Mouse (Mus musculus): ENCODE measurements around the gene Ms4a2. TPM values are rescaled to one million over a fixed set of nuclear protein-coding genes. Genes with fewer than 3 reads are reported as not detected.

Gene Ms4a2
- total and polyA plus RNA-seq, 3 experiments, result 0.21 to 0.53 (median 0.39) TPM

- peak; percentile 81 for DNase-seq (ENCODE audit: extremely low read depth)
- dilution Hi-C loops (cut with MboI; ENCODE audit: extremely low pct_ligation_motif_present, extremely low pct_unique_long_range_greater_than_20kb, low sequenced_read_pairs), result no loop called here
- Histone ChIP-seq H3K4me1 (ENCODE audit: control insufficient read depth in 1 of 2, insufficient read depth in 2 of 2) (peaks cover 2 to 29% of the 10 kb centered on the region in 2 experiments; a peak in 3 of 4 replicates), H3K4me2 (ENCODE audit: insufficient read depth, low read depth, poor library complexity, severe bottlenecking) (peak overlapping the region; percentile 95), H3K36me3 (replicated peaks in 1 of 2; ENCODE audit: control insufficient read depth in 1 of 2, insufficient read depth in 1 of 2, low read length in 1 of 2) (no peaks in the 10 kb centered on the region), H3K4me3 (replicated peaks in 1 of 3; ENCODE audit: low read depth in 2 of 3, low read length in 2 of 3, poor library complexity in 1 of 3) (peak overlapping the region in 1 of 3 experiments; percentile 13), H3K27me3 (replicated peaks) (no peaks in the 10 kb centered on the region), H3K9me3 (replicated peaks; ENCODE audit: low read length) (no peaks in the 10 kb centered on the region), H3K79me2 (replicated peaks; ENCODE audit: control insufficient read depth, extremely low read depth, insufficient read depth, poor library complexity, severe bottlenecking) (no peaks in the 10 kb centered on the region), H3K9ac (ENCODE audit: insufficient read depth, low read depth) (peak overlapping the region; percentile 63; the same call in 1 of the 2 replicates), H3K27ac (ENCODE audit: insufficient read depth, low read depth) (no peak overlapping the region)
- in situ Hi-C loops (cut with MboI; ENCODE audit: low pct_ligation_motif_present, low pct_unique_long_range_greater_than_20kb, low sequenced_read_pairs), result loop anchor here (5.0 to 25.0 kb wide), 4 partner anchors 250 to 565 kb away; partner anchors contain the start of gene Osbp
- no peak; the same call in none of the 2 replicates for TF ChIP-seq RAD21 (IDR thresholded peaks at IDR 0.05; ENCODE audit: low read depth, low read length)
- no peak for TF ChIP-seq POLR2A (IDR thresholded peaks at IDR 0.05; ENCODE audit: low read depth, low read length)
- TF ChIP-seq JUN (IDR thresholded peaks at IDR 0.05; ENCODE audit: insufficient read depth, low read depth, low read length), result no peak
- TF ChIP-seq CHD2 (IDR thresholded peaks at IDR 0.05; ENCODE audit: low read length), result no peak
- no peak for TF ChIP-seq MAX (IDR thresholded peaks at IDR 0.05; ENCODE audit: low read length)
- TF ChIP-seq SIN3A (IDR thresholded peaks at IDR 0.05; ENCODE audit: low read length), result no peak
- no peak for TF ChIP-seq MXI1 (IDR thresholded peaks at IDR 0.05; ENCODE audit: low read depth, low read length)
- TF ChIP-seq TCF12 (IDR thresholded peaks at IDR 0.05; ENCODE audit: low read depth, low read length), result no peak
- TF ChIP-seq USF2 (conservative IDR thresholded peaks at IDR 0.05; ENCODE audit: low read depth, low read length), result no peak
- TF ChIP-seq ZMIZ1 (IDR thresholded peaks at IDR 0.05; ENCODE audit: low read depth, low read length), result no peak
- TF ChIP-seq MYC (IDR thresholded peaks at IDR 0.05; ENCODE audit: low read depth, low read length), result no peak
- TF ChIP-seq BHLHE40 (IDR thresholded peaks at IDR 0.05; ENCODE audit: low read depth, low read length), result no peak
- no peak for TF ChIP-seq ZNF384 (IDR thresholded peaks at IDR 0.05; ENCODE audit: low read depth, low read length)
- TF ChIP-seq TBP (conservative IDR thresholded peaks at IDR 0.05; ENCODE audit: low read depth, low read length), result no peak
- TF ChIP-seq PAX5 (IDR thresholded peaks at IDR 0.05; ENCODE audit: low read length), result no peak
- TF ChIP-seq UBTF (IDR thresholded peaks at IDR 0.05; ENCODE audit: low read depth, low read length), result no peak
- TF ChIP-seq IRF4 (IDR thresholded peaks at IDR 0.05; ENCODE audit: low read depth, low read length), result no peak; the same call in 1 of the 2 replicates
- no peak; the same call in 1 of the 2 replicates for TF ChIP-seq MEF2A (IDR thresholded peaks at IDR 0.05; ENCODE audit: borderline replicate concordance, low read depth, low read length)
- TF ChIP-seq JUND (conservative IDR thresholded peaks at IDR 0.05; ENCODE audit: low read depth, low read length), result peak; percentile 37; the same call in 1 of the 2 replicates
- no peak for TF ChIP-seq E2F4 (IDR thresholded peaks at IDR 0.05; ENCODE audit: insufficient replicate concordance, low read depth, low read length)
- no peak for TF ChIP-seq NRF1 (IDR thresholded peaks at IDR 0.05; ENCODE audit: low read depth, low read length)
- no peak for TF ChIP-seq POLR2AphosphoS2 (IDR thresholded peaks at IDR 0.05; ENCODE audit: low read depth, low read length)
- no peak for TF ChIP-seq GABPA (IDR thresholded peaks at IDR 0.05; ENCODE audit: insufficient replicate concordance, low read depth, low read length)
- TF ChIP-seq CTCF (conservative IDR thresholded peaks at IDR 0.05 in 1 of 2, IDR thresholded peaks at IDR 0.05 in 1 of 2; ENCODE audit: low read depth in 2 of 2, low read length in 2 of 2), result peak; percentile 61 to 100
- TF ChIP-seq ZC3H11A (IDR thresholded peaks at IDR 0.05; ENCODE audit: low read depth, low read length), result peak; percentile 99
- peak; percentile 45; the same call in 1 of the 2 replicates for TF ChIP-seq MAFK (IDR thresholded peaks at IDR 0.05; ENCODE audit: insufficient replicate concordance, low read length)
- TF ChIP-seq ZKSCAN1 (IDR thresholded peaks at IDR 0.05; ENCODE audit: borderline replicate concordance, low read depth, low read length), result no peak
- TF ChIP-seq ELF1 (IDR thresholded peaks at IDR 0.05; ENCODE audit: low read depth, low read length), result no peak
- TF ChIP-seq MAZ (IDR thresholded peaks at IDR 0.05; ENCODE audit: low read depth, low read length), result no peak
- TF ChIP-seq NELFE (IDR thresholded peaks at IDR 0.05; ENCODE audit: low read depth, low read length), result peak; percentile 57; the same call in 1 of the 2 replicates
- TF ChIP-seq CHD1 (IDR thresholded peaks at IDR 0.05; ENCODE audit: low read depth, low read length), result no peak
- no peak for TF ChIP-seq ETS1 (conservative IDR thresholded peaks at IDR 0.05; ENCODE audit: low read depth, low read length)
- no peak for TF ChIP-seq HCFC1 (IDR thresholded peaks at IDR 0.05; ENCODE audit: low read depth, low read length)
- TF ChIP-seq RCOR1 (conservative IDR thresholded peaks at IDR 0.05; ENCODE audit: low read depth, low read length), result no peak
- no peak for TF ChIP-seq KAT2A (IDR thresholded peaks at IDR 0.05; ENCODE audit: insufficient replicate concordance, low read length)
- TF ChIP-seq SMC3 (IDR thresholded peaks at IDR 0.05; ENCODE audit: low read depth, low read length), result peak; percentile 99
- no peak for TF ChIP-seq USF1 (IDR thresholded peaks at IDR 0.05; ENCODE audit: low read depth, low read length)
- no peak for TF ChIP-seq EP300 (IDR thresholded peaks at IDR 0.05; ENCODE audit: low read length)
These were observed 21.5 kb downstream of the Ms4a2 start for GRCm38 (mm10) chr19:11602026-11602425.

Data from CH12.LX (cell line).